Mouse (Mus musculus): ENCODE data around the gene Fmnl2.

DNA sequence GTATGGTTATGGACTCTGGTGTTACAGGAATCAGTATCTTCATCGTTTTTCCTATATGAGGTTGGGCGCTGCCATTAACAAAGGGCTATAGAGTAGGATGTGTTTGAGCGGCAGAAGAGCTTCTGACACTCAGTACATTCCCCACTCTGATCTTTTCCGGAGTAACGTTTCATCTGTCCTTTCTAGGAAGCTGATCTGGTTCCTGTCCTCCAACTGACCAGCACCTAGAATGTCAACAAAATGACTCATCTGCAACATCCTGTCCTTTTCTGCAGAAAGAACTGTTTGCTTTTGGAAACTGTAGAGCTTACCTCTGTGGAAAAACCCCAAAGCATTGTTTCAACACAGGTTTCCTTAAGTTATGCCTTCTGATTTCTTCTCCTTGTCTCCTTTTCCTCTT lies 60.4 kb downstream of the Fmnl2 start:
- TF ChIP-seq CTCF (IDR thresholded peaks at IDR 0.05; ENCODE audit: low read depth) (no peak), EP300 (optimal IDR thresholded peaks at IDR 0.05) (no peak)
